Mouse (Mus musculus) olfactory bulb, adult 2 months (tissue): ENCODE results near the gene Fam71e1. TPM values are rescaled to one million over a fixed set of nuclear protein-coding genes. Genes with fewer than 3 reads are reported as not detected.

ENCODE experiments used
- H3K27ac ChIP-seq: fragments of 200-500 bp; 2 replicates; pipeline ENCODE4 v1.5.1; 2012; ENCODE audit warnings: low read depth, low read length; ENCODE audit not compliant: insufficient read depth
- H3K4me1 ChIP-seq: fragments of 200-500 bp; 2 replicates; pipeline ENCODE4 v1.6.1; 2012; ENCODE audit warnings: low read length; ENCODE audit not compliant: control insufficient read depth, insufficient read depth
- H3K4me3 ChIP-seq: fragments of 200-500 bp; 2 replicates; pipeline ENCODE4 v1.5.1; 2012; ENCODE audit warnings: mild to moderate bottlenecking, low read depth, low read length, moderate library complexity; ENCODE audit not compliant: insufficient read depth
- CTCF ChIP-seq: fragments of 200-500 bp; IDR thresholded peaks from 2 replicates; pipeline ENCODE4 v1.5.1; 2012; ENCODE audit warnings: low read depth, mild to moderate bottlenecking, low read length, moderate library complexity; ENCODE audit not compliant: insufficient read depth
- POLR2A ChIP-seq: fragments of 200-500 bp; IDR thresholded peaks from 2 replicates; pipeline ENCODE4 v1.6.1; 2012; ENCODE audit warnings: mild to moderate bottlenecking, low read depth, low read length, moderate library complexity; ENCODE audit not compliant: insufficient read depth
- WGBS: fragments of 180-500 bp; shearing (Covaris S2); methylation state at CpG from one replicate; pipeline ENCODE4 v1.1.7; 2018; 5-methylcytosine and 5-hydroxymethylcytosine counted together
- polyA plus RNA-seq: library from polyadenylated mRNA; stranded (reverse); fragments of >200 nt; gene quantifications from 2 replicates; pipeline ENCODE4 v1.2.4, GENCODE M21; 2012; ENCODE audit warnings: low replicate concordance; ENCODE audit not compliant: missing spikeins, insufficient read depth, insufficient read length

Gene Fam71e1
- polyA plus RNA-seq, 1 experiment, result not detected

DNA sequence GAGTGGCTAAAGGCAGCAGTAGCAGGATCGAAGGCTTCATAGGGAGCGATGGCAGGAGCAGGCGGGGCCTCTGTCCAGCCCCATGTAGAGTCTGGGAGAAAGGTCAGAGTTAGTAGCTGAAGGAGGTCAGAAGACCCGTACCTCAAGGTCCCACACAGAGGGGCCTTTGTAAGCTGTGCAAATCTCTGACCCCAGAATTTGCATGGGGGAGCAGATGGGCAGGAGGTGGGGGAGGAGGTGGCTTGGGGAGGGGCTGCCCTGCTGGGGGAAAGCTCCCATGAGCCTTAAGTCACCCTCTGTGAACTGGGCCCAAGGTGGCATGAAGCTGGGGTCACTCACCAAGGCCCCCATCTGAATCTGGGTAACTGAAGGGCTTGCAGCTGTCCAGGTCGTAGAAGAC lies 33.1 kb downstream of the Fam71e1 start:
- H3K4me3 ChIP-seq, result no peak overlapping the region
- peaks cover 10% of the 10 kb centered on the region for H3K4me1 ChIP-seq
- no peak for TF ChIP-seq POLR2A
- no peak overlapping the region for H3K27ac ChIP-seq
- WGBS, result 80% methylated on average over 5 of the region's 5 CpGs

DNA sequence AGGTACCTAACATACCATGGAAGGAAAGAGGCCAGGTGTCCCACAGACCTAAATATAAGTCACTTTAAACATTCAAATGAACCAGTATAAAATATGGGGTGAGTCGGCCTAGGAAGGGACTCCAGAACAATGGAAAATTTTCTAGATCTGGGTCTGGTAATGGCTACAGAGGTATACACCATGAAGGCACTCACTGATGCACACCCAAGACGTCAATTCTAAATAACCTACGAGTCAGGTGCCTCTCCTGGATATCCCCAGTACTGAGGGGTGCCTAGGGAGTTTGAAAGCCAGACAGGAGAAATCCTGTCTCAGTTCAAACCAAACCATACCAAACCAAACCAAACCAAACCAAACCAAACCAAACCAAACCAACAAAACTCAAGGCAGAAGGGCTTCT lies 34.1 kb downstream of the Fam71e1 start:
- Histone ChIP-seq H3K4me3 (no peak overlapping the region), H3K27ac (no peak overlapping the region), H3K4me1 (peaks cover 5% of the 10 kb centered on the region)
- WGBS, result 87% methylated on average over 3 of the region's 3 CpGs
- TF ChIP-seq POLR2A (no peak), CTCF (no peak)

DNA sequence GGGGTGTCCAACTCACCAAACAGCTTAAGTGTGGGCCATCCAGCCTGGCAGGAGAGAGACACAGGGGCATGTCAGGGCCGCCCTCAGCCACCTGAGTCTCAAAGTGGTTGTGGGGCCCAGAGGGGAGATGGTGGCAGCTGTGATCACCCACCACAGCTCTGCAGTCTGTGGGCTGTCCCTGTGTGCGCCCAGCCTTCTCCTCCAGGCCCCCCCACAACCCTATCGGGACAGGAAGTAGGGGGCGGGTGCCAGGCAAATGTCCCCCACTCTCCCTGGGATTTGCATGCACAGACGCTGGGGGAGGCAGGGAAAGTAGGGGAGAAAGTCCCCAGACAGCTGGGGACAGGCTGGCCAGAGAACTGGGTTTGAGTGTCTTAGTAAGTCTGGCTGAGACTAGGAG lies 34.8 kb downstream of the Fam71e1 start:
- TF ChIP-seq CTCF (no peak), POLR2A (no peak)
- 53% methylated on average over 5 of the region's 5 CpGs for WGBS
- H3K4me1 ChIP-seq, result peaks cover 5% of the 10 kb centered on the region
- H3K4me3 ChIP-seq, result no peak overlapping the region
- H3K27ac ChIP-seq, result no peak overlapping the region

DNA sequence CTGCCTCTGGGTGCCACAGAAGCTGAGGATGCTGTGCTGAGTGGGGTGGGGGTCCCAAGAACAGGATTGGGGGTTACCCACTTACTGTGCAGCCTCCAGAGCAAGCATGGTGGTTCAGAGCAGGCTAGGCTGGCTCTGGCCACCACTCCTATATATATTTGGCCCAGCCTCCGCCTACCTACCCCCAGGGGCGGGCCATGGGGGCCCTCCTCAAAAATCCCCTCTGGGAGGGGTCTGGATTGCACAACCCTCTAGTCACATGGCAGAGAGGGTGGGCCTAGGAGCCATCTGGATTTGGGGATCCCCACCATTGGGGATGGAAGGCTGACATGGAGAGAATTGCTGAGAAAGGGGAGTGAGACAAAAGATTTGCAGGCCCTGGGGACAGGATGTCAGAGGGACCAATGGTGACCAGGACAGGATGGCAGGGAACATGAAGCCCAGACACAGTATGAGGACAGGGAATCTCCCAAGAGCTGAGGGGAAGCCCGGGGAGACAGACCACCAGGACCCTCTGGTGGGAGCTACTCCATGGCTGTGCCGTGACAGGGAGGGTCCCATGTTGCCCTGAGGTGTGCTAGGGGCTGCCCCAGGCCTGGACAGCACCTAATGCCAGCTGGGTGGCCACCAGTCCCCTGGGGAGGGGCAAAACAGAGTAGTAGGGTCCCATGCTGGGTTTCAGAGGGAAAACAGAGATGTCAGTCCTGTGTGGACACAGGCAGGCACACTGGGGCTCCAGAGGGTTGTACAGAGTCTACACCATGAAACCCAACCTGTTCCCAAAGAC lies 35.8 kb downstream of the Fam71e1 start, which contains the start of gene Spib:
Gene Spib, minus strand, starts transcription at position 126 of the 787 bp plus-strand sequence.
- Histone ChIP-seq H3K27ac (no peak within 1 kb of the TSS), H3K4me3 (no peak within 1 kb of the TSS), H3K4me1 (peaks cover 5% of the 10 kb centered on the region)
- WGBS, result 91% methylated on average over 4 of the region's 4 CpGs
- TF ChIP-seq POLR2A, result no peak
- no peak for TF ChIP-seq CTCF

DNA sequence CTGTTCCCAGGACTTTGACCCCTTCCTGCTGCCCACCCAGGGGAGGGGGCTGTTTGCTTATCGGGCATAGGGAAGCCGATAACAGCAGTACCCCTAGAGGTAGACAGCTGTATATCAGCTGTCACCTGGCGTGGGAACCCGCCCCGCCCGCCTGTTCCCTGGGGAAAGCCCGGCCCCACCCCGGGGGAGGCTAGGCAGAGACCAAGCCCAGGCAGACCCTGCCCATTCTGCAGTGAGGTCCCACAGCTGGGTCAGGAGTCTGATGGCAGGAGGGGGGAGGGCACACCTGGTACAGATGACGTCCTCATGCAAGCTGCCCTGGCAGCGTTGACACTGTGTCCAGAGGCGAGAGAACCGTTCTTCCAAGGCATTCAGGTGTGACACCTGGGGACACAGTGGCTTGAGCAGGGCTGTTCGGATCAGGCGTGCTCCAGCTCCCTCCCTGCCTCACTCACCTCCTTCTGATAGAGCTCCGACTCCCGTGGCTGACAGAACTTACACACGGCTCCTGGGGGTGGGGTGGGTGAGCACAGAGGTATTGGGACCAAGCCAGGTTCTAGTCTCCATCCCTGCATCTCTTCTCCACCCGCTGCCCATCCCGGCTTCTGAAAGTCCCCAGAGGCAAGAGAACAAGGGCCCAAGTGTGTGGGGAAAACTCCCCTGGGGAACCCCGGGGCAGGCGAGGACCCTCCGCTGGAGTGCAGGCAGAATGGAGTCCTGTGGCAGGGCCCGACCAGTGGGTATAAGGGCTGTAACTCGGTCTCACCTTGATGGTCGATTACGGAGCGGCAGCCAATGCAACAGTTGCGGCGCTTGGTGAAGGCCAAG lies 36.8 kb downstream of the Fam71e1 start:
- Histone ChIP-seq H3K4me3 (no peak overlapping the region), H3K4me1 (peaks cover 1% of the 10 kb centered on the region), H3K27ac (no peak overlapping the region)
- 89% methylated on average over 29 of the region's 29 CpGs for WGBS
- no peak for TF ChIP-seq CTCF
- no peak for TF ChIP-seq POLR2A

DNA sequence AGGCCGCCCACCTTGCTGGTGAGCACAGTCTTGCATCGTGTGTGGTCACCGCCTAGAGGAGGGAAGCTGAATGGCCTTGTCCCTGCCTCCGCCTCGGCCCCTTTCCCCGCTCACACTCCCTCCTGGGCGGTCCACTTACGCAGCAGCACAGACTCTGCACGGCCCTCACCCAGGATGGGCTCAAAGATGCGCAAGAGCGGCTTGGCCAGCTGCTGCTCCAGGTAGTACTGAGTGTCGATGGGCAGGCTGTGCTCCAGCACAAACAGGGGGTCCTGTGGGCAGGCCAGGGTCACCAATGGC lies 37.3 kb downstream of the Fam71e1 start:
- H3K27ac ChIP-seq, result no peak overlapping the region
- no peaks in the 10 kb centered on the region for H3K4me1 ChIP-seq
- 80% methylated on average over 12 of the region's 12 CpGs for WGBS
- no peak overlapping the region for H3K4me3 ChIP-seq
- TF ChIP-seq POLR2A (no peak), CTCF (no peak)

DNA sequence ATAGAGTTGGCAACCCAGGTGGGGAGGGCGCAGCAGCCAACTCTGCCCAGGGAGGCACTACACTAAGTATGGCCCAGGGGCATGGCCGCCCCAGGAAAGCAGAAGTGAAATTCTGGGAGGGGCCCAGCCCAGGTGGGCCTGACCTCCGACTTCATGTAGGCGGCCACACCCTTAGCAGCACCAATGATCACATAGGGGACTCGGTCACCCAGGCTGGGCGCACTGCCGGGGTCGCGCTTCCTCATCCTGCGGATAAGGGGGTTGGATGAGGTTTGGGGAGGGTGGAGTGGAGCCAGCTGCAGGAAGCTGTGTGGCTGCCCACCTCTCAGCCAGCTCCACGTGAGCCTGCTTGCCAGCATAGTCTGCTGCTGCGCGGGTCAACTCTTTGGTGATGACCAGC lies 37.9 kb downstream of the Fam71e1 start:
- TF ChIP-seq CTCF, result no peak
- no peak for TF ChIP-seq POLR2A
- WGBS, result 93% methylated on average over 13 of the region's 13 CpGs
- H3K27ac ChIP-seq, result no peak overlapping the region
- H3K4me3 ChIP-seq, result no peak overlapping the region
- no peaks in the 10 kb centered on the region for H3K4me1 ChIP-seq

DNA sequence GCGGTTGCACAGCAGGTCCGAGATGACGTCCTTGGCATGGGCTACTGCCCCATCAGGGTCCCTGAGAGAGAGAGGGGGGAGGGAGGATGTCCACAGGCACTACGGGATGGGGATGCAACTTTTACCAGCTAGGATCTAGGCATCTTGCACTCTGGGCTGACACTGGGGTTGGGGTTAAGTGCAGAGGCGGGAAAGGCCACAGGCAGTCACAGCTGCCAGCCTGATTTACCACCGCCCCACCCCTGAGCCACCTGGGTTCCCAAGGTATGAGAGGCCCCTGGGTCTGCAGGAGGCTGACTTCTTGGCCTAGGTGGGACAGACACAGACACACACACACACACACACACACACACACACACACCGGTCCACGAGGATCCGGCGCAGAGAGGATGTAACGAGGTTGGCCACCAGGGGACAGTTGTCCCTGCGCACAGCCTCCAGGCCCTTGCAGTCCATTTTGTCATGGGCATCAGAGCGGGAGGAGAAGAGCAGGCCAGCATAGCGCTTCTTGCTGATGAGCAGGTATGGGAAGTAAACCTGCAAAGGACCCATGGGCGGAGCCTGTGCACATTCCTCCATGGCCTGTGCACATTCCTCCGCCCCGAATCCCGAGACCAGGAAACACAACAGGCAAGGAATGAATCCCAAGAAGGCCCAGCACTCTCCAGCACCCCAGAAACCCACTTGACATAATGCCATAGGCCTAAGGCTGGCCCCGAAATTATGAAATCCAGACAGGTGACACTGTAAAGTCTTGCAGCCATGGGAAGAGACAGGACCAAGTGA lies 38.5 kb downstream of the Fam71e1 start:
- no peak overlapping the region for H3K4me3 ChIP-seq
- 90% methylated on average over 19 of the region's 19 CpGs for WGBS
- no peak overlapping the region for H3K27ac ChIP-seq
- no peaks in the 10 kb centered on the region for H3K4me1 ChIP-seq
- TF ChIP-seq CTCF, result no peak
- no peak for TF ChIP-seq POLR2A
